Mouse (Mus musculus) frontal cortex, adult (tissue): ENCODE measurements at regions not wholly inside any gene's neighbourhood (a gene's known extent, or its start where the extent isn't known, plus 50 kb on each side); places are given as distances from the start of the nearest gene placed in this dataset.
A peak's percentile ranks its signal among the peaks of the same experiment; 100 is the strongest.

Source experiments
- ATAC-seq: cut with Nextera tagmentation; 2 replicates; pipeline ENCODE4 v1.9.2; 2017; ENCODE audit warnings: mild to moderate bottlenecking, moderate library complexity, mixed read lengths; ENCODE audit not compliant: low TSS enrichment

DNA sequence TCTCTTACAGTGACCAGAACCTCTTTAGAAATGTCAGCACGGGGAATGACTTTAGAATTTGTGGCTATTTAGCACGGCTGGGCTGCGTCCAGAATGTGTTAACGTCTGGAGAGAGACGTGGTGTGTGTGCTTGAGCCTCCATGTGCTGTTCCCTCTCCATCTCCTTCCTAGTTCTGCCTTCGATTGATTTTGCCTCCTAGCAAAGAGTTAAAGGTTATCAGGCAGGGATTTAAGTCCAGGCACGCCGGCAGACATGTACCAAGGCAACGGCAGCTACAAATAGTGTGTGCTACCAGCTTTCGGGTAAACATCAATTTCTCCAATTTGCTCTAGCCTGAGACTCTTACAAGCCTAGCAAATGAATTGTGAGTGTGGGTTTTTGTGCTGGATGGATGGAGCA lies 285.7 kb downstream of the Icos start:
- ATAC-seq, result no peak

DNA sequence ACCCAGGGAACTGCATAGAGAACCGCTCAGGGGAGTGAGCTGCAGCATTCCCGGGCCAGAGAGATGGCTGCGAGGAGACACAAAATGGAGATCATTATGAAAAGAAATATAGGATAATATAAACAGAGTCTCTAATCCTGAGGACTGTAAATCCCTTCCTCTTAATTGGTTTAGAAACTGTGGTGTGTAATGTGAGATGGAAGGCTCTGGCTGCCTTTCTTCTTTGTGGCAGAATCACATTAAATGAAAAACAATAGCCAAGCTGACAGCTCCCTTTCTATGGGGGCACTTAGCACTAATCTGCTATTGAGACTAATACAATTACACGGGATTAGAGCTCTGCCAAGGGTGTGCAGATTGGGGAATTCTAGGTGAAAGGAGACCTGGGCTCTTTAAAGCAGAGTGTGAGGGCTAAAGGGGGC lies 288.0 kb downstream of the Icos start:
- ATAC-seq, result no peak

DNA sequence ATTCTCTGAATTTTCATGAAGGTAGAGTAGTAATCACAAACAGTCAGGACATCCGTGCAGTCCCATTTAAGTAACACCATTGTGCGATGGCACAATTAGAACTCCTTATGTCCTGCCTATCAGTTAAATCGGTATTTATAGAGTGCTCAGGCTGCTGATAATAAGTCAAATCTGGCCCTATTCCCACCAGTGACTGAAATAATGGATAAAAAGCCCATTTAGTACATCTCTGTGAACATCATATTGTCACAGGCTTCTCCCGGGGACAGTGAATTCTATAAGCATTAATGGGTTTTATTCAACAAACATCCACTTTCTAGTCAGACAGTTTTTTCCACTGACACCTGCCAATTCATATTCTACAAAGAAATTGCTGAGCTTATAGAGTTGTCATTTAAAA lies 296.1 kb downstream of the Icos start:
- no peak for ATAC-seq

DNA sequence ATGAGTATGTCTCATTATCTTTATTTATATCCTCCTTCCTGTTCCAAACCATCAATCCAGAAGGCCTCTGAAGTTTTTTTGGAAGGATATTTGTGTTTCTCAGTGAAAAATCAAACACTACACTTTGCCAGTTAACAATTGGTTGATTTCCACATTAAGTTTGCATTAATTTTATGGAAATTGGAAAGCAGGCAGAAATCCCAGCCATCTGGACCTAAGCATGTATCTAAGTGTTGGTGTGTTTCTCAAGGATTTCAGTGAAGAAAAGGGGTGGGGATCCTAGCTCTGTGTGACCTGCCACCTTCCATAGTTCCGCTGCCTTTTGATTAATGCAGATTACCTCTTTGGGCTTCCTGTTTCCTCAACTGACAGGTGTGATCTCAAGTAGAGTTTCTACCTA lies 296.5 kb downstream of the Icos start:
- no peak for ATAC-seq

DNA sequence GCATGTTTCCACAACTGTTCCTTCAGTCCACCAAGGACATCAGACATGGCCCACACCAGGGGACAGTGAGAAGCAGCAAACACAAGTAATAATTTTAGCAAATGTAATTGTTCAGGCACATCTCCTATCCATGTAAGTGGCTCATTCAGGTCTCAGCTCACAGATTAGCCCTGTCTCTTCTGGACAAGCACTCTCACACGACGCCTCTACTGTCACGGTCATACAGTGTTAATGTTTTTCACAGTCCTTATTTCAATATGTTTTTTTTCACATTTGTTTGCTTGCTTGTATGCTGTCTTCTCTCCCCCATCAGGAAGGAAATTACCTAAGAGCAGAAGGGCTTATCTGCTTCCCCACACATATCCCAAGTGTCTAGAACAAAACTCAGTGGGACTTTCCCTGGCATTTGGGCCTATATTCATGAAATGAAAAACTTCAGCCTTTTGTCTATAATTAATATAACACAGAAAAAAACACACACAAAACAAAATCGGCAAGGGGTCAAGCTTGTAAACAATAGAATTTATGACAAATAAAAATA lies 299.5 kb downstream of the Icos start:
- ATAC-seq, result no peak

DNA sequence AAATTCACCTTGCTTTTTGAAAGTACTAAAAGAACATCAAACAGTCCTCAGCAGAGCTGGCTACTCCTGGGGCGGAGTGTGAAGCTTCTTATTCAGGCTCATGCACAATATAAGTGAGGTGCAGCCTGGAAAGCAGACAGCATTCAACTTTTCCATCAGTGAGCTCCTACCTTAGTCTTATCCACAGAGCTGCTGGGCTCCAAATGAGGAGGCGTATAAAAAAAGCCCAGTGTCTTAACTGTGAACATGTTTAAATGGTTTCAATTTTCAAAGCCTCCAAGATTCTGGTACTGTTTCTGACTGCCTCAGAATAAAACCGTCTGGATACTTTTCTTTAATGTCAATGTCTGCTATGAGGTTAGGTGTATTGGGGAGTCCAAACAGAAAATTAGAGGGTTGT lies 310.5 kb downstream of the Icos start:
- peak; percentile 94 for ATAC-seq

DNA sequence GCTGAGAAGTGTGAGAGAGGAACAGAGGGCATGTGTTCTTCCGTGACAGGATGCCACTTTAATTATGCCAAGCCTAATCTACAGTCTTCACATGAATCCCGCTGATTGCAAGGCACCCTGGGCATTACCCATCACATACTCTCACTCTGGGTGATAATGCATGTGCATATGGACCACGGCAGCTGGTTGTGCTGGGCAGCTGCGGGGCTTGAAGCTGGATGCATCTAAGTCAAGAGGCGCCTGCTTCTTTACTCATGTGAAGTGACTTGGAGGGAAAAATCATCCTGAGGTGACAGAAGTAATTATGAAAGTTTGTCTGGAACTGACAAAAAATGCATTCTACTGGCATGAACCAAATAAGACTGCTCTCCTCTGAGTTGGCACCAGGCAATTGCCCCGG lies 311.2 kb downstream of the Icos start:
- ATAC-seq, result no peak

DNA sequence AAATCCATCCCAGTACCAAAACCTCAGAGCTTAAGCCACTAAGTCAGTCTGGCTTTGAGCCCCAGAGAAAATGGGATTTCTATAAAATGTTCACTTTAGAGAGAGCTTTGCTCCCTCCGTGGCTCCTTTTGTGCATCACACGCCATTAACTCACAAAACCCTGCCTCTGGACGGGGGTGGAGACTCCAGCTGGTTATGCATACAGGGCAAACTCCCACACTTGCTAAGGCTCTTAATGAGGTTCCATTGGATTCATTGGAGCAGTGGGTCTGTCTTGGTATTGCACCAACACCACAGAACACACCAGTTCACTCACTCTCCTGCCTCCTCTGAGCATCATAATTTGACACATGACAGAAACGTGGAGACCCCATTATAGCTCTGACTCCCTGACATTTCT lies 311.8 kb downstream of the Icos start:
- no peak; the same call in 1 of the 2 replicates for ATAC-seq

DNA sequence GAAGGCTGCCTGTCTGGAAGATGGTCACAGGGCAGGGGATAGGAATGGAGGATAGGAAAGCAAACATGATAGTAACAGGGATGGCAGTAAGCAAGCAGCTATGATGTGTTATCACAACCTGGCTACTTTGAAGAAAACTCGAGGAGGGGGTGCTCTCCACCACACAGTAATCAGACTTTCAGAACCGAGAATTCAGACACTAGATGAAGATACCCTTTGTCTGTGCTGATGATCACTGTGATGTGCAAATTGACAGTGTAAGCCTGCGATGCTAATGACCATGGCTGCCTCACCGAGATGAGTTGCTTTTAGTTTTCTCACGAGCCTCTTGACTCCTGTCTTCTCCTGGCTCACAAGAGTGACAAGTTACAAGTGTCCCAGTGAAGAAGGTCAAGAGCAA lies 315.4 kb downstream of the Icos start:
- ATAC-seq, result no peak

DNA sequence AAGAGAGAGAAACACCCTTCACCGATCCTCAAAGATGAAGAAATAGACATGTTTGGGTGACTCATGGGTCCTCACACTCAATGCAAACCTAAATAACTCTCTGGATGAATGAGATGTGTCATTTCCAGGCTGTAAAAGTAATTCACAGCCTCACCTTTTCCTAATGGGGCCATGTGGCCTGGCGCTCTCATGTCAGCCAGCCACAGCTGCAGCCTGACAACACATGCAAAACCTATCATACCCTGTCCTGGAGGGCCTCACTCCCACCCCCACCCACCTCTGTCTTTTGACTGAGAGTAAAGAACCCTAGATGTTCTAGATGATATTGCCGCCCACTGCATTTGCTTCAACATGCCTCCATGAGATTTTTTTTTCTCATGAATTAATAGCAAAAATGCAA lies 317.5 kb downstream of the Icos start:
- no peak for ATAC-seq

DNA sequence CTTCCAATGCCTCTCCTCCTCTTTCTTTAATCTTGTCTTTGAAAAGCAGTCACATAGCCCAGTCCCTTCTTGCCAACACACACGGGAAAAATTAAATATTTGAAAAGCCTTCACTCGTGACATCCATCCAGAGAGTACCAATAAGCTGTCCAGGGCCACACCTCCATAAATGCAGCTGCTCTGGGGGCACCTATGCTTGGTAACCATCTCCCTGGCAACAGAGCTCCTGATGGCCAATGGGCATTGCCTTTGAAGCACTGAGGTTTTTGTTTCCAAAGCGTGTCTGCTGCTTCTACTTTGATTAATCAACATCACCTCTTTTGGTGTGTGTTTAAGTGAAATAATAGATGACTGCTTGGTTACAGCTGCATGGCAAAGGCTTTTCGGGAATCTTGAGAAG lies 319.1 kb downstream of the Icos start:
- no peak for ATAC-seq

DNA sequence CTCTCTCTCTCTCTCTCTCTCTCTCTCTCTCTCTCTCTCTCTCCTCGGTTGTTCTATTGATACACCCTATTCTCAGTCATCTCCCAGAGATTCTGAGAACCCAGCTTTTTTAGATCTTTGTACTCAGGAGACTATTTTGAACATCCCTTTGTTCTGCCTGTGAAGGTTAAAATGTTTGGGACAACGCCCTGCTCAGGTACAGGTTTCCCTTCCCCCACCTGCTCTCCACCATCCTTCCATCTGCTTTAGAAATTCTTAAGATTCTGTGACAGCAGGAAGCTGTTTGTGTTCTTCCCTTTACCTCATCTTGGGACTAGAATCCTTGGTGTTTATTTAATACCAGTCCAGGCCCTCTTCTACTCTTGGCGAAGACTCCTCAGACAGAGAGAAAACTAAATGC lies 319.6 kb downstream of the Icos start:
- no peak for ATAC-seq

DNA sequence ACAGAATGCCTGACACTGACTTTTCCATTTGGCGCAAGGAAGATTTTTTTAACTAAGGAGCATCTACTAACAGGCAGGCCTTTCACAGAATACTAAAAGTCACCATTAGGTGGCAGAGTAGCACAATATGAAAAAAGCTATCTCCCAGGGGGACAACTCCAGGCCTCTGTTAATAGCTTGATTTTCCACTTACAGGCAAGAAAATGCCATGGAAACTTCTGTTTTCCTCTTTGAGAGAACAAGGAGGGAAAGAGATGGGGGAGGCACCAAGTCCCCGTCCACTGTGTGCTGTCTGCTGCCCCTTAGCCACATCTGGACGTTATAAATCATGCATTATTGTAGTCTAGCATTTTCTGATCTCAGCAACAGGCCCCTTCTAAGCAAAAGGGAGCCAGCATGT lies 320.3 kb downstream of the Icos start:
- peak; percentile 96 for ATAC-seq

DNA sequence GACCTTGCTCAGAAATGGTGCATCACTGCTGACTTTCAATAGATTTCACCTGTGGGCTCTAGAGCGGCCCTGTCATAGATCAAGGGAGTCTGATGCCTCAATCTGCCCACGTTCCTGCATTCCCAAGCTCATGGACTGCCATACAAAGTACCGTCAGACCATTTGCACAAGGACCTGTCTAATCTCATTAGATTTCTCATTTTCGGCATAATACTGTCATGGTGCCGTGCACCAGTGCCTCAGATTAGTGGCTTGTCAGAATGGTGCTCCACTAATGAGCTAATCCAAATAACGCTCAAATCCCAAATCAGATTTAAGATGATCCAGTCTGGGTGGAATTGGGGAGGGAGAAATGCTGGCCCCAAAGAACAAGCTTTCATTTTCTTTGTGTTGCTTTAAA lies 321.1 kb downstream of the Icos start:
- no peak for ATAC-seq

DNA sequence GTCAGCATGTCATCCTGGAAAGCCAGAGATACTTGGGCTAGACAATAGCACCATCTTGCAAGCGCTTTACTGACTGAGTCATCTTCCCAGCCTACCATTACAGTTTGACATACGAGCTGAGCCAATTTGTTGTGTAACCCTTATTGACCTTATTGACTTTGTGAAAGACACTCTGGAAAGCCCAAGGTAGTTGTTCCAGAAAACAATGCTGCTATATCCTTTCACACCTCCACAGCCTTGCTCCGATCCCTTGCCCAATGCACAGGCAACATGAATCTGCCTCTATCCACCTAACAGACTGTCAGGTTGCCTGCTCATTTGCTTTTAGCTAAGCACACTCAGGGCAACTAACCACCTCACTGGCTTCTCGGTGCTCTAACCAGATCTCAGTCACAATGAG lies 322.8 kb downstream of the Icos start:
- ATAC-seq, result no peak

DNA sequence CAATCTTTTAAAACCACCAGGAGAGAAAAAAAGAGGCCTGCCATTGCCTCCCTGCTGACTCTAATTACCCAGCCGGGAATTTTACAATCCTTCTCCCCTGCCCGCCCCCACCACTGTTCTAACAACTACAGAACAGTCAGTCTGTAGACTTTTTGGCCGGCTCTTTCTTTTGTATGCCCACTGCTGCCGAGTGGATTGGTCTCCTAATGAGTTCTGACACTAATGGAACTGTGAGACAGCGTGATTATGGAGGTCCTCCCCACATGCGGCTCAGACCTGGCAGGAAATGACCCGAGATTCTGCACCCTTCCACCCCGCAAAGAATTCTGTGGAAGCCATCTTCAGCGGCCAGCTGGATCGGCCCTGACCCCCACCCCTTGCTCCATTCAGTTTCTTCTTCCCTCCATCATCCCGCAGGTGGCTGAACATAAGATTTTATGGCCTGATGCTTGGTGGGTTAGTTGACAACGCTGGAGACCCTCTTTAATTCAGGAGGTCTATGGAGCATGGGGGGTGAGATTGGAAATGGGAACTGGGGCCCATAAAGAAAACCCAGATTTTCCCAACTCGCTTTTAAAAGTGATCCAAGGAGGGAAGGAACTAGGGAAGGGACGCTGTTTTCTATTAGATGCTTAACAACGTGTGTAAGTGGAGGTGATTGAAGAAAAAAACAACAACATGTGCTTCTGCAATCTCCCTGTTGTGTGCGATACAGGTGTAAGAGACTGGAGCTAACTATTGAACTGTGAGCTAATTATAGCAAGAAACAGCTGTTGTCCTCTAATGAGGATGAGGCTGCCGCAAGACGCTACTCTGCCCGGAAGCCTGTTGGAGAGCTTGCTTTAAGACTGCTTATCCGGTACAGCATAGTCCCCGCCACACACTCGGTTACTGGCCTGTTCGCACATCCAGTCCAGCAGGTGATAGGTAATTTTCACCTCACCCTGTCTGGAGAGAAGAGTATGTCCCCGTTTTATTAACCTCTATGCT lies 323.6 kb downstream of the Icos start:
- no peak for ATAC-seq

DNA sequence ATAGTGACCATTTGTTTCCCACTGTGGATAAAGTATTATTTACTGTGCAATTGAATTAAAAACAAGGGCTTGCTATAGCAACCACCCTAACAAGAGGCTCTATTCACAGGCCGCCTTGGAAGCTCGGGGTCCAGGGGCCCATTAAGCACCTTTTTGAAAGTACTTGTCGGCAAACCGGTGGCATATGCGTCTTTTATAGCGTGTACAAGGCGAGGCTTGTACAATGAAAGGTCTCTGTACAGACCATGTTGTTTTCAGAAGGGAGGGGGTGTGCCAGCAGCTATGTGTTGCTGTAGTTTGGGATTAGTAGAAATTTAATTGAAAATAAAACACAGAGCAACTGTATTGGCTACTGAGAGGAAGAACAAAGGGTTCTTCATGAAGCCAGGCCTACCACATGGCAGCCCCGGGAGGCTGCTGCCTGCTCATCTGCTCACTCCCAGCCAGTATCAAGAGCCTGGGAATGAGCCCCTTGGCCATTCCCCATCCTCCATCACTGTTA lies 324.9 kb downstream of the Icos start:
- ATAC-seq, result peak; percentile 68

DNA sequence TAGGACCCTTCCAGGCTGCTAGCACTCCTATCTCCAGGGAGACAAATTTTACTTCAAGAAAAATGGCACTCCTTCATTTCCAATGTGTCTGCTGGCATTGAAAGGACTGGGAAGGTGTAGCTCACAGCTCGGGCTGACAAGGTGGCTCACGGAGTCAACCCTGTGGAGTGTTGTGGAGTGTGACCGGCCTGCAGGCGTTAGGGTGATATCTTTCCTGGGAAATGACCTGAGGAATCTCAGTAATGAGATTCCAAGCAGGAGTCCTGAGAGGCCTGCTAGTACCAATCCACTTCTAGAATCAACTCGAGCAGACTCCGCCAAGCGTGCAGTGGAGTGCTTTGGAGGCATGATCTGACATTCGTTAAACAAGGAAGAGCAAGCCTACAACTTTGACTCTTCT lies 328.6 kb downstream of the Icos start:
- no peak for ATAC-seq

DNA sequence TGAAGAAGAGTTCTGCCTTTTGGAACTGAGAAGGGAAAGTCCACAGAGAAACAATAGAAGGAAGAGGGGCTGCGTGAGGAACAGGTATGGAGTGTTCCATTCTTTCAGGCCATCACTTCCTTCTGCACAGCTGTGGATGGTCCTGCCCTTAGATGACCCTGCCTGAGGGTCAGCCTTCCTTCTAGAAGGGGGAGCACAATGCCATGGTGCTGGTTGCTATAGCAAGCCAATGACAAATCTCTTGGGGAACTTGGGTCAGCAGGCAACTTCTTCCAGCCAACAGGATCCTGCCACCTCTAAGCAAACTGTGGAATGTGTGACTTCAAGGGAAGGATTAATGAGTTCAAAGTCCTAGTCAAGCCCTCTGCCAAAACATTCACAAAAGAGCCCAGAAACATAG lies 329.1 kb upstream of the Pard3b start:
- ATAC-seq, result no peak

DNA sequence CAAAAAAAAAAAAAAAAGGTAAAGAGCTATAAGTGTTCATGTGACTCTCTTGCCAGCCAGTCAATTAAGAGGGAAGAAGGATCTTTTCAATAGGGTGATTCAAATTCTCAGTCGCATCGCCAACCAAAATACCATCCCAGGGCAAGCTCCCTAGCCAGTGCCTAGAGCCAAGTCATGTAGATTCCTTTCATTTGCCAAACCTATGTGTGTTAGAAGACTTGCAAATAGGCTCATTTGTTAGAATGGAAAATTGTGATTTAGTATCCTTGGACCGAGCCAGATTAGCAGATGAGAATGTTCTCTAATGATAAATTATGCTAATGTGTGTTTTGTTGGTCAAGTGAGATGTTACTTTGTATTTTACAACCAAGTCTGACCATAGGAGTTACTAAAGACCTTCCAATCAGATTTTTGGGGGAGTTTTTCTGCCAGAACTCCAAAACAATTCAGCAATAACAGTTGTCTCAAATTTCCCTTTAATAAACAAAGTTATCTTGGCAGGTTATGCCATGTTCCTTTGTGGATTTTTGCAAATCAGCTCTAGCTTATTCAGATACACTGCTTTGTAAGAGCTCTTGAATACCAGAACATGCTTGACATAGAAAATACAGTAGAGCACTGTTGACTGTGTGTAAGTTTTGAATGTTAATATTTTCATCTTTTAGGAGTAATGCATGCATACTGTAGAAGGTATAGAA lies 328.4 kb upstream of the Pard3b start:
- ATAC-seq, result no peak

DNA sequence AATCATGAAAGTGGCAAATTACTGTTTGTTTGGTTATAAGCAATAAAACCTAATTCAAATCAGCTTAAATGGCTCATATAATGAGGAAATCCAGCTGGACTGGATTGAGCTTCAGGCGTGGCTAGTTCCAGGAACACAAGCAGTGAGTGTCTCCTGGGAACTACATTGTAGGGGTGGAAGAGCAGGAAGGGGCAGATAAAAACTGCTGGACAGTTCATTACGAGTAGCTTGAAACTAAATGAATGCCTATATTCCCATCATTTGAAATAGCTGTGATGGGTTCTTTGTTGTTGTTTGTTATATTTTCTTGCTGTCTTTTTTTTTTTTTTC lies 327.9 kb upstream of the Pard3b start:
- no peak for ATAC-seq

DNA sequence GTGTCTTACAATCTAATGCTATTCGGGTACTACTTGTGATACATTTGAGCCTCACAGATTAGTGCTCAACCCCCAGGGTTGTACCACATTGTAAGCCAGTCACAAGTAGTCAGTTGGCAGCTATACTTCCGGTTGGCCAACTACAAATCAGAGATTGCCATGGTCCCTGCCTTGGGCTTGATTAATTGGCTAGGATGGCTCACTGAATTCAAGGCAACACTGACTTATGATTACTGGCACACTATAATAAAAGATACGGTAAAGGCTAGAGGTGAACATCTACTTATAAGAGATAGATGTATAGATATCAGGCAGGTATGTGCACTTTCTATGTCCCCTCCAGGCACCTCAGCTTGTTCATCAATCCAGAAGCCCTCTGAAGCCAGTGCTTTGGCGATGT lies 325.4 kb upstream of the Pard3b start:
- no peak for ATAC-seq

DNA sequence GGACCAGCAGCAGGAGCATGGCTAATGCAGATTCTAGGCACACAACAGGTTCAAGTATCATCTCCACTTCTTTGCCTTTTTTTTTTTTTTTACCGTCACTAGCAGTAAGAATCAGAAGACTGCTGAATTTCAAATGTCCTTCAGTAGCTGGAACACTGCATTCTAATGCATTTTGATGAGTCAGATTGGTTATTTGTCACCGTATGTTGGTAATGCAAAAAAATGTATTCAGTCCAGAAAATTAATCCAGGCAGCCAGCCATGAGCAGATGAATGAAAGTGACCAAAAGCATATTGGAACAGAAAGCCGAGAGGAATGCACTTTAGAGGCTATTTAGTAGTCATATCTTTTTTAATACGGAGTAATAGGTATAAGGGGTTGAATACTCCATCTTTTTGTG lies 322.4 kb upstream of the Pard3b start:
- ATAC-seq, result peak; percentile 47; the same call in 1 of the 2 replicates
